In genomic region chr3:137952914-137953880, GRCm38 (mm10) we compare ENCODE assay signal across 8 mouse cellular contexts. TPM values are rescaled to one million over a fixed set of nuclear protein-coding genes. Genes with fewer than 3 reads are reported as not detected.
DNase-seq lines count a peak whose midpoint lies in the region; ATAC-seq and TF ChIP-seq lines count a peak whose summit lies in the region.

No protein-coding gene starts in this region.

- no peaks in the 10 kb centered on the region for H3K9me3 ChIP-seq in heart, embryonic 12.5 days (replicated peaks)
- no peaks in the 10 kb centered on the region for H3K9me3 ChIP-seq in lung, postnatal 0 days (ENCODE audit: low read length)

- ATAC-seq in heart, embryonic 12.5 days (ENCODE audit: insufficient number of reproducible peaks, low FRiP score) = peak; percentile 70
- ATAC-seq in lung, postnatal 0 days = peak; percentile 70

- 35% methylated on average over 14 of the region's 14 CpGs for WGBS in heart, embryonic 12.5 days
- WGBS in lung, postnatal 0 days = 37% methylated on average over 14 of the region's 14 CpGs

- H3K4me1 ChIP-seq in heart, embryonic 12.5 days (replicated peaks) = peaks cover 54% of the 10 kb centered on the region
- H3K4me1 ChIP-seq in lung, postnatal 0 days (ENCODE audit: insufficient read depth, low read depth, low read length) = 0 out of 2 replicates have a peak, but pooled peaks cover 7% of the 10 kb centered on the region

- H3K4me2 ChIP-seq in heart, embryonic 12.5 days = peak overlapping the region; percentile 37
- 0 out of 2 replicates have a peak overlapping the region, but pooled peaks have one; percentile 1 for H3K4me2 ChIP-seq in lung, postnatal 0 days (replicated peaks; ENCODE audit: low read depth, low read length)

- DNase-seq in gastrocnemius, postnatal 14 days = peak; percentile 36
- no peak for DNase-seq in gastrocnemius, postnatal 10 days
- peak; percentile 64 for DNase-seq in c-Kit-positive CD71-positive TER-119-positive erythroid progenitor cells, embryonic 14.5 days (ENCODE audit: low spot score)
- peak; percentile 55 to 58 for DNase-seq in layer of hippocampus, postnatal 10 days (ENCODE audit: low spot score in 2 of 2)
- DNase-seq in lung, postnatal 0 days (ENCODE audit: low spot score) = peak; percentile 59
- peak; percentile 30 for DNase-seq in retina, postnatal 7 days (ENCODE audit: low read depth, low spot score)
- no peak for DNase-seq in ovary, postnatal 10 days (ENCODE audit: low spot score)

- intact Hi-C loops in gastrocnemius, postnatal 14 days (cut with DNase I; ENCODE audit: low total_unique reads) = no loop called here

- peaks cover 11% of the 10 kb centered on the region for H3K36me3 ChIP-seq in heart, embryonic 12.5 days
- no peaks in the 10 kb centered on the region for H3K36me3 ChIP-seq in lung, postnatal 0 days (ENCODE audit: insufficient read depth, low read length)

- H3K4me3 ChIP-seq in heart, embryonic 12.5 days = no peak overlapping the region
- no peak overlapping the region for H3K4me3 ChIP-seq in lung, postnatal 0 days (ENCODE audit: low read depth, low read length)

- H3K27me3 ChIP-seq in heart, embryonic 12.5 days (replicated peaks) = no peaks in the 10 kb centered on the region
- no peaks in the 10 kb centered on the region for H3K27me3 ChIP-seq in lung, postnatal 0 days (replicated peaks; ENCODE audit: insufficient read depth, low read length)

- H3K27ac ChIP-seq in heart, embryonic 12.5 days (ENCODE audit: poor library complexity, severe bottlenecking) = peak overlapping the region; percentile 78
- H3K27ac ChIP-seq in lung, postnatal 0 days (ENCODE audit: low read length) = no peak overlapping the region

- TF ChIP-seq CTCF in lung, postnatal 0 days (IDR thresholded peaks at IDR 0.05) = no peak

- TF ChIP-seq EP300 in lung, postnatal 0 days (IDR thresholded peaks at IDR 0.05) = no peak

- H3K9ac ChIP-seq in heart, embryonic 12.5 days = no peak overlapping the region; the same call in 1 of the 2 replicates
- H3K9ac ChIP-seq in lung, postnatal 0 days (replicated peaks; ENCODE audit: low read depth) = no peak overlapping the region

RNA-seq across cellular contexts. Expression of gene Dapp1, which starts 28.1 kb away (rescaled TPM):
- total RNA-seq in gastrocnemius, postnatal 14 days (2021) = 1 to 10 TPM in 1 of 2 experiments, under 1 TPM in 1; 0.84 to 1.1 TPM
- 1 to 10 TPM in 1 of 2 experiments, under 1 TPM in 1; 0.89 to 2.0 TPM for total RNA-seq in gastrocnemius, postnatal 10 days (2021)
- 14.8 and 15.1 TPM in 2 replicates for polyA plus RNA-seq in heart, embryonic 12.5 days (2016; fragmentation: Nextera tagmentation; extraction: Ambion mirVana)
- 1 to 10 TPM; 4.7 to 7.1 TPM for total RNA-seq in layer of hippocampus, postnatal 10 days (2021)
- polyA plus RNA-seq in lung, postnatal 0 days (2015; fragmentation: Nextera tagmentation; extraction: Ambion mirVana) = 7.9 and 8.9 TPM in 2 replicates

RNA-seq across cellular contexts. Expression of gene Lamtor3, which starts 34.9 kb away (rescaled TPM):
- 10 to 100 TPM; 47.3 to 51.2 TPM for total RNA-seq in gastrocnemius, postnatal 14 days (2021)
- 10 to 100 TPM; 56.8 to 58.3 TPM for total RNA-seq in gastrocnemius, postnatal 10 days (2021)
- polyA plus RNA-seq in heart, embryonic 12.5 days (2016; fragmentation: Nextera tagmentation; extraction: Ambion mirVana) = 86.3 and 92.0 TPM in 2 replicates
- 10 to 100 TPM; 65.3 to 66.9 TPM for total RNA-seq in layer of hippocampus, postnatal 10 days (2021)
- polyA plus RNA-seq in lung, postnatal 0 days (2015; fragmentation: Nextera tagmentation; extraction: Ambion mirVana) = 114 and 122 TPM in 2 replicates

Comparison
In these comparisons a context has a peak if more than half of its experiments do, and no peak if none do; other contexts are left out.
1. DNase-seq: peak in gastrocnemius, postnatal 14 days (single experiment), c-Kit-positive CD71-positive TER-119-positive erythroid progenitor cells, embryonic 14.5 days (single experiment), layer of hippocampus, postnatal 10 days (2 of 2), lung, postnatal 0 days (single experiment) and retina, postnatal 7 days (single experiment); none in gastrocnemius, postnatal 10 days (single experiment) and ovary, postnatal 10 days (single experiment).